Mouse (Mus musculus) Patski (cell line): ENCODE results near the gene Fam187b. TPM values are rescaled to one million over a fixed set of nuclear protein-coding genes. Genes with fewer than 3 reads are reported as not detected.
"Not testable (repeated sequence)": the region's sequence is repeated elsewhere in the genome, so short reads cannot be mapped to it uniquely, and the experiment has no call there.

Experiments
- ATAC-seq: fragments of 100-300 bp; one replicate; pipeline ENCODE4 v1.8.0; 2021
- CTCF ChIA-PET: fragments of 350-600 bp; sonication (Branson Sonifier 250); formaldehyde crosslinking; loops from one replicate; lab custom pipeline; 2022; ENCODE audit warnings: inconsistent platforms; lab: Charles Lee
- POLR2A ChIA-PET: fragments of 350-600 bp; sonication (Branson Sonifier 250); formaldehyde crosslinking; loops from one replicate; lab custom pipeline; 2022; ENCODE audit warnings: antibody characterized with exemption, inconsistent platforms; lab: Charles Lee
- DNase-seq: peaks from one replicate; pipeline ENCODE4 v3.0.0-alpha.2; 2011; ENCODE audit warnings: low read depth, low spot score
- H3K27me3 ChIP-seq: fragments of 371-371 bp; one replicate; pipeline ENCODE4 v1.5.1; 2021
- CTCF ChIP-seq: fragments of 100-300 bp; IDR thresholded peaks from one replicate; pipeline ENCODE4 v1.5.1; 2021
- in situ Hi-C: fragments of 300-500 bp; cut with MboI; formaldehyde crosslinking; loops from 3 replicates; pipeline ENCODE4 v1.11.1; 2018; ENCODE audit warnings: low pct_unique_long_range_greater_than_20kb, mixed read lengths
- polyA plus RNA-seq: library from polyadenylated mRNA; unstranded; gene quantifications from one replicate; pipeline ENCODE4 v1.2.3, GENCODE M21; 2021

Fam187b gene
- 1.0 TPM for polyA plus RNA-seq

DNA sequence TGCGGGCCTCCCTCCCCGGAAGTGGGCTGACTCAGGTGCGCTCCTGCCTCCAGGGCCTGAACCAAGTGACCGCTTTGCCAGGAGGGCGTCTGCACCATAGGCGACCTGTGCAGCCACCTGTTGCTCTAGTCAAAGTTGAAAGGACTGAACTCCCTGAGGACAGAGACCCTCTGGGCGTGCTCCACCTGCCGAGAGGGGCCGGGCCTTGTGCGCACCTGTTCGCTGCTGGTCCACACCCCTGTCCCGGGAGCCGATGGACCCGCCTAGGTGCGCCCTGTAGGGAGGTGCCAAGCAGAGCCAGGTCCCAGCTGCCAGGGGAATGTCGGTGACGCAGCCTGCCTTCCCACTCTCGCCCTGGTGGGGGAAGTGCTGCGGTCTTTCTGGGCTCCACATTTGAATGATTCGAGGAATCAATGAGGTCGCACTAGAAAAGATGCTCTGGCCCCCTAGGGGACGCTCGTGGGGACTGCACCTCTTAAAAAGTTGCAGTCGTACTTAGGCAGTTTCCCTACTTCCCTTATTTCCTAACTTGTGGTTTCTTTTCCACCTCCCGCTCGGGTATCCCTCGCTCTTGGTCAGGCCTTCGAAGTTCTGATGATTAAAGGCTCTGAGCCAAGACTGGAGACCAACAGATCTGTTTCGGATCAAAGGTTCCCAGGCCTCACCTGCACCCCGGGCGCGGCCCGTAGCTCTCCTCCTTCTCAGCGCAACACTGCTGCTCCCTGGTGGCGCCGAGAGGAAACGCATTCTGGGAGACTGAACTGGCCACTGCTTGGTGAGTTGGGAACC lies at the start of gene Fam187b:
Gene Fam187b (plus strand): TSS at position 290 of the 789 bp plus-strand sequence.
- TF ChIP-seq CTCF, result peak; percentile 98
- ChIA-PET POLR2A (interaction anchor here (0.7 kb wide), 1 partner anchor 17 kb away, joined by 3 read pairs; the partner anchor contains the start of gene Usf2), CTCF (interaction anchor here (0.6 to 1.6 kb wide), 6 partner anchors 8 to 100 kb away, joined by 3 to 7 read pairs (median 3); no protein-coding TSS in a partner anchor)
- in situ Hi-C loops, result no loop called here
- no peaks in the 10 kb centered on the region for H3K27me3 ChIP-seq
- peak; percentile 90 for ATAC-seq
- peak; percentile 63 for DNase-seq

DNA sequence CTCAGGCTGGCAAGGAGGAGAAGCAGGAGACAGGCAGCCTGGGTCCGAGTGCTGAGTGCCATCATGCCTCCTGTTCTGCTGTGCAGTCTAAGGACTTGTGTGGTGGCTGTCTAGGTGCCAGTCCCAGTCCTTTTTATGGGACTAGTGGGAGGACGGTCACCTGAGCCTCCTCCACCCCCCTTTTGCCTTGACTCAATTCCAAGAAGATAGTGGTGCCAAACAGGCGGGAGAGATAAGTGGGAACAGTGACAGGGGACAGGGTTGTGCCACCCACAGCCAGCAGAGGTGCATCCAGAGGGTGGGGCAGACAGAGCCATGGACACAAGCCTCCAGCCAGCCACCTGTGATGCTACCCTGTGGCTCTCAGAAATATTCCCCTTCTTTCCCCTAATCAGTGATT lies 49.5 kb upstream of the Fam187b start:
- no peak for TF ChIP-seq CTCF
- ChIA-PET CTCF (no interaction called here), POLR2A (interaction anchor here (1.1 kb wide), 1 partner anchor 21 kb away, joined by 4 read pairs; no protein-coding TSS in a partner anchor)
- no peaks in the 10 kb centered on the region for H3K27me3 ChIP-seq
- DNase-seq, result no peak
- in situ Hi-C loops, result no loop called here
- ATAC-seq, result no peak

DNA sequence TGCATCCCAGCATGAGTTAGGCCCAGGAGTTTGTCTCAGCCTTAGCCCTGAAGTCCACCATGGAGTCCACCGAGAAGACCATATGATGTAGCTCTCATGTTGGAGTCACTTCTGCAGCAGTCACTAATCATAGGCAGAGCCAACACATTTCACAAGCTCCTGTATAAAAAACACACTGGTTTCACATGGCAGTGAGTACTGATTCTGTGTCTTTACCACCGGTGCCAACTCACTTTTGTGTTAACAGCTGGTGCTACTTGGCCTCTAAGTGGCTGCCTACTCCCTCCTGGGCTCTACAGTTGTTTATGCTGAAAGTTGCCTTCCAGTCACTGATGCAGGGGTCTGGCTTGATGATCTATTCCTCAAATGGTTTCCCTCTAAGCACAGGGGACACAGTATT lies 49.0 kb upstream of the Fam187b start, which contains the start of gene Hamp2:
Gene Hamp2 (minus strand): TSS at position 101 of the 400 bp plus-strand sequence.
- POLR2A ChIA-PET, result interaction anchor here (1.1 kb wide), 1 partner anchor 20 kb away, joined by 4 read pairs; no protein-coding TSS in a partner anchor
- ATAC-seq, CTCF ChIA-PET, DNase-seq, H3K27me3 ChIP-seq, in situ Hi-C loops: not testable (repeated sequence)

DNA sequence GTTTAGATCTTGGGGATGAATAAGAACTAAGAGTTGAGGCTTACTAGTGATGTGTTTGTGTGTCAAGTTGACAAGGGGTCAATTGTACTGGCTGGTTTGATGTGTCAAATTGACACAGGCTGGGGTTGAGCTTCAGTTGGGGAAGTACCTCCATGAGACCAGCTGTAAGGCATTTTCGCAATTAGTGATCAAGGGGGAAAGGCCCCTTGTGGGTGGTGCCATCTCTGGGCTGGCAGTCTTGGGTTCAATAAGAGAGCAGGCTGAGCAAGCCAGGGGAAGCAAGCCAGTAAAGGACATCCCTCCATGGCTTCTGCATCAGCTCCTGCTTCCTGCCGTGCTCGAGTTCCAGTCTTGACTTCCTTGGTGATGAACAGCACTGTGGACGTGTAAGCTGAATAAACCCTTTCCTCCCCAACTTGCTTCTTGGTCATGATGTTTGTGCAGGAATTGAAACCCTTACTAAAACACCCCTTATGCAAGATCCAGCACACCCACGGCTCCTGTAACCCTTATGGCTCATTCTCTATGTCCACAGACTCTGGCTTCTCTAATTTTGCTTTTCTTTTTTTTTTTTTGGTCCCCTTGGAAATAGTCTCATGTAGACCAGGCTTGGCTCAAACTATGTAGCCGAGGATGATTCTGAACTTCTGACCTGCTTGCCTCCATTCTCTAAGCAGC lies 38.0 kb upstream of the Fam187b start:
- CTCF ChIA-PET, DNase-seq, in situ Hi-C loops, ATAC-seq, H3K27me3 ChIP-seq, POLR2A ChIA-PET: not testable (repeated sequence)

DNA sequence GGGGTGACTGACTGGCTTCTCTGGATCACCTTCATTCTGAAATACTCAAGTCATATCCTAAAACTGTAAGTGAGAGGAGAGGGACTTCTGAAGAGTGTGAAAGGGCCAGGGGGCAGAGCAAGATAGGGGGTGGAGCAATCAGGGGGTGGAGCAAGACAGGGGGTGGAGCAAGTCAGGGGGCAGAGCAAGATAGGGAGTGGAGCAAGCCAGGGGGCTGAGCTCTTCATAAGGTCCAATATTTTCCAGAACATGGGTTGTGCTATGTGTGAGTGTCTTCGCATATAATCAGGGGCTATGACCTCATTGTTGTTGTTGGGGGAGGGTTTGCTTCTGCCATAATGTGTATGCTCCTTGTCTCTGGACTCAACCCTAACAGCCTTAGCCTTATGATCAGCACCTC lies 33.5 kb upstream of the Fam187b start:
- DNase-seq, POLR2A ChIA-PET, in situ Hi-C loops, ATAC-seq, H3K27me3 ChIP-seq, CTCF ChIA-PET: not testable (repeated sequence)

DNA sequence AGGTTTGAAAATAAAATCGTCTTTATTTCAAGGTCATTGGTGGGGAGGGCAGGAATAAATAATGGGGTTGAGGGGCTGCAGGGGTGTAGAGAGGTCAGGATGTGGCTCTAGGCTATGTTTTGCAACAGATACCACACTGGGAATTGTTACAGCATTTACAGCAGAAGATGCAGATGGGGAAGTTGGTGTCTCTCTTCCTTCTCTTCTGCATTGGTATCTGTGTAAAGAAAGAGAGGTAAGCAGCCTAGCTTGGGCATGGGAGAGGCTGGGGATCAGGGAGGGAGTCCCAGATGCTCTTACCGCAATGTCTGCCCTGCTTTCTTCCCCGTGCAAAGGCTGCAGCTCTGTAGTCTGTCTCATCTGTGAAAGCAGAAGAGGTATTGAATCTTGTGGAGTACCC lies 31.2 kb upstream of the Fam187b start:
- DNase-seq, ATAC-seq, CTCF ChIA-PET, H3K27me3 ChIP-seq, in situ Hi-C loops, POLR2A ChIA-PET: not testable (repeated sequence)

DNA sequence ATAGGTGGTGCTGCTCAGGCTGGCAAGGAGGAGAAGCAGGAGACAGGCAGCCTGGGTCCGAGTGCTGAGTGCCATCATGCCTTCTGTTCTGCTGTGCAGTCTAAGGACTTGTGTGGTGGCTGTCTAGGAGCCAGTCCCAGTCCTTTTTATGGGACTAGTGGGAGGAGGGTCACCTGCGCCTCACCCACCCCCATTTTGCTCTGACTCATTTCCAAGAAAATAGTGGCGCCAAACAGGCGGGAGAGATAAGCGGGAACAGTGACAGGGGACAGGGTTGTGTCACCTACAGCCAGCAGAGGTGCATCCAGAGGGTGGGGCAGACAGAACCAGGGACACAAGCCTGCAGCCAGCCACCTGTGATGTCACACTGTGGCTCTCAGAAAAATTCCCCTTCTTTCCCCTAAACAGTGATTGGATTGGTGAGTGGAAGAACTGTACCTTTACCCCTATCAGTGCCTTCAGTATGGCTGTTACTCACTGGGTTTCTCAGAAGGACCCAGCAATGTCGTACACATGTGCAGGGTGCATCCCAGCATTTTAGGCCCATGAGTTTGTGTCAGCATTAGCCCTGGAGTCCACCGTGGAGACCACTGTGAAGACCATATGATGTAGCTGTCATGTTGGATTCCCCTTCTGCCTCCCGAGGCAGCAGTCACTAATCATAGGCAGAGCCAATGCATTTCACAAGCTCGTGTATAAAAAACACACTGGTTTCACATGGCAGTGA lies 29.5 kb upstream of the Fam187b start, which contains the start of gene Hamp:
Gene Hamp (minus strand): TSS at position 124 of the 727 bp plus-strand sequence.
- no peaks in the 10 kb centered on the region for H3K27me3 ChIP-seq
- in situ Hi-C loops, result no loop called here
- DNase-seq (no peak), ATAC-seq (no peak)
- POLR2A ChIA-PET, result interaction anchor here (0.9 kb wide), 1 partner anchor 20 kb away, joined by 4 read pairs; the partner anchor contains the start of gene Hamp2
- TF ChIP-seq CTCF, result no peak
- CTCF ChIA-PET, result no interaction called here

DNA sequence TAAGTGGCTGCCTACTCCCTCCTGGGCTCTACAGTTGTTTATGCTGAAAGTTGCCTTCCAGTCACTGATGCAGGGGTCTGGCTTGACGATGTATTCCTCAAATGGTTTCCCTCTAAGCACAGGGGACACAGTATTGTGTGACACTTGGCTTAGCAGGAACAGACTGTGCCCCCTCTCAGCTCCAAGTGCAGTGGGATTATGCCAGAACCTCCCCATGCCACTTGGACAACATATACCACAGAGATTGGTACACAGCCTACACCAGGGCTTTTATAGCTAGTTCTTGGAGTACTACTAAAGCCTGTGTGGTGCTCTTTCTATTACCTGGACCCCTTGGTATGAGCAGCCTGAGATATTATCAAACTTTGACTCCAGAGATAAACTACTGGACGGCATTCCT lies 28.9 kb upstream of the Fam187b start:
- in situ Hi-C loops, CTCF ChIA-PET: not testable (repeated sequence)
- POLR2A ChIA-PET, result interaction anchor here (0.9 kb wide), 1 partner anchor 20 kb away, joined by 4 read pairs; the partner anchor contains the start of gene Hamp2

DNA sequence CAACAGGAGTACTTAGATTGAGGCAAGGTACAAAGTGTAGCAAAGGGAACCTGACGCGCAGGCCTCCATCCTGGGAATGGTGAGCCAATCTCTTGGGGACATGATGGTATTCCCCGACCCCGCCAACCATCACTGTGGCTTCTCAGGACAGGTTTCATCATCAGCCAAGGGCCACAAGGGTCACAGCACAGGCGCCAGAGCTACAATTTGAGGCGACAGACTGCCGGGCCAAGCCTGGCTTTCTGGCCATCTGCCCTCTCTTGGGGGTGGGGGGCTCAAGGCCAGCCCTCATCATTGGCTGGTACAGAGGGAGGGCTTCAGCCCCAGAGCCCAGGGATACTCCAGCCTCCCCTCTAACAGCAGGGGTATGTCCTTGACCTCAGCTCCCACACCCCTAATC lies 28.1 kb upstream of the Fam187b start:
- H3K27me3 ChIP-seq, CTCF ChIA-PET, DNase-seq, in situ Hi-C loops, ATAC-seq: not testable (repeated sequence)
- POLR2A ChIA-PET, result interaction anchor here (1.0 kb wide), 1 partner anchor 10 kb away, joined by 3 read pairs; no protein-coding TSS in a partner anchor

More for the DNA sequence above, 28.9 kb upstream of the Fam187b start:
- not testable (repeated sequence) for ATAC-seq, DNase-seq, H3K27me3 ChIP-seq

DNA sequence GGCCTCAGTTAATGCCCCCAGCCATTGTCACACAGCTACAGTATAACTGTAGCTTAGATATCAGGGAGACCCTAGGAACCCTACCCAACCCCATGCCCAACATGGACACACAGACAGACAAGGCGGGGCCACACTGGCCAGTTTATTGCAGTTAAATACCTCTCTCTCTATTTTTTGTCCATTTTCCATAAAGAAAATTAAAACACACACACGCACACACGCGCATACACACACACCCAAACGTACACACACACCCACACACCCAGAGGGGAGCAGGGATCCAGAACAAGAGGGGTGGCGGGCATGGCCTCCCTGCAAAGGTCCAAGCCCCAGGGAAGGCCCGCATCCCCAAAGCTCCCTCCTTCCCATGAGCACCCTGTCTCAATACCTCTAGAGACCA lies 27.7 kb upstream of the Fam187b start:
- in situ Hi-C loops, result no loop called here

DNA sequence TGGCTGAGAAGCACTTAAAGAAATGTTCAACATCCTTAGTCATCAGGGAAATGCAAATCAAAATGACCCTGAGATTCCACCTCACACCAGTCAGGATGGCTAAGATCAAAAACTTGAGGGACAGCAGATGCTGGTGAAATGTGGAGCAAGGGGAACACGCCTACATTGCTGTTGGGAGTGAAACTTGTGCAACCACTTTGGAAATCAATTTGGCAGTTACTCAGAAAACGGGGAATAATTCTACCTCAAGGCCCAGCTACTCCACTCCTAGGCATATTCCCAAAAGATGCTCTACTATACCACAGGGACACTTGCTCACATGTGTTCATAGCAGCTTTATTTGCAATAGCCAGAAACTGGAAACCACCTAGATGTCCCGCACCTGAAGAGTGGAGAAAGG lies 23.7 kb upstream of the Fam187b start:
- in situ Hi-C loops, ATAC-seq, DNase-seq, H3K27me3 ChIP-seq, POLR2A ChIA-PET, CTCF ChIA-PET: not testable (repeated sequence)

More for the DNA sequence above, 27.7 kb upstream of the Fam187b start:
- POLR2A ChIA-PET, result interaction anchor here (1.0 kb wide), 1 partner anchor 10 kb away, joined by 3 read pairs; no protein-coding TSS in a partner anchor
- no peak for TF ChIP-seq CTCF
- no peaks in the 10 kb centered on the region for H3K27me3 ChIP-seq
- ATAC-seq (no peak), DNase-seq (no peak)
- CTCF ChIA-PET, result no interaction called here
